Mouse (Mus musculus) myocyte (in vitro differentiated cells): ENCODE measurements around the gene Ncapg2. TPM values are rescaled to one million over a fixed set of nuclear protein-coding genes. Genes with fewer than 3 reads are reported as not detected.
A peak's percentile ranks its signal among the peaks of the same experiment; 100 is the strongest.

Experiments used
- H3K27me3 ChIP-seq: one replicate; pipeline ENCODE4 v1.6.1; 2011; ENCODE audit not compliant: control insufficient read depth, insufficient read depth, insufficient read length
- H3K36me3 ChIP-seq: one replicate; pipeline ENCODE4 v1.6.1; 2011; ENCODE audit not compliant: control insufficient read depth, insufficient read depth
- H3K4me2 ChIP-seq: one replicate; pipeline ENCODE4 v1.6.1; 2011; ENCODE audit warnings: low read depth, control low read depth
- H3K4me3 ChIP-seq: one replicate; pipeline ENCODE4 v1.5.1; 2011; ENCODE audit warnings: mild to moderate bottlenecking, control low read depth, moderate library complexity
- H3K79me2 ChIP-seq: one replicate; pipeline ENCODE4 v1.6.1; 2011; ENCODE audit not compliant: control insufficient read depth, insufficient read depth
- H3ac ChIP-seq: one replicate; pipeline ENCODE4 v1.6.1; 2011; ENCODE audit not compliant: control insufficient read depth, insufficient read length
- CEBPB ChIP-seq: IDR thresholded peaks from 2 replicates; pipeline ENCODE4 v1.6.1; 2011; ENCODE audit warnings: mild to moderate bottlenecking, moderate library complexity; ENCODE audit not compliant: poor library complexity, insufficient read depth, severe bottlenecking
- E2F4 ChIP-seq: IDR thresholded peaks from one replicate; pipeline ENCODE4 v1.6.1; 2011; ENCODE audit warnings: mild to moderate bottlenecking, control low read depth, moderate library complexity; ENCODE audit not compliant: insufficient read depth
- MAX ChIP-seq: IDR thresholded peaks from one replicate; pipeline ENCODE4 v1.6.1; 2011; ENCODE audit warnings: low read depth, mild to moderate bottlenecking, control low read depth
- MYOD1 ChIP-seq, 3 experiments: IDR thresholded peaks; one replicate each; pipeline ENCODE4 v1.6.1; 2011; ENCODE audit warnings: control low read depth in 2 of 3, low read depth in 2 of 3, mild to moderate bottlenecking in 2 of 3, moderate library complexity in 1 of 3; ENCODE audit not compliant: insufficient read length in 2 of 3, control insufficient read depth in 1 of 3
- MYOG ChIP-seq, 3 experiments: IDR thresholded peaks; one replicate each; pipeline ENCODE4 v1.6.1; 2011; ENCODE audit warnings: control low read depth in 2 of 3, low read depth in 2 of 3, mild to moderate bottlenecking in 2 of 3; ENCODE audit not compliant: insufficient read length in 2 of 3, control insufficient read depth in 1 of 3, insufficient read depth in 1 of 3
- POLR2A ChIP-seq: IDR thresholded peaks from one replicate; pipeline ENCODE4 v1.6.1; 2011; ENCODE audit warnings: low read depth, mild to moderate bottlenecking, control low read depth, moderate library complexity; ENCODE audit not compliant: insufficient read length
- POLR2AphosphoS2 ChIP-seq: IDR thresholded peaks from one replicate; pipeline ENCODE4 v1.6.1; 2011; ENCODE audit warnings: low read depth, control low read depth; ENCODE audit not compliant: insufficient read length
- REST ChIP-seq: IDR thresholded peaks from one replicate; pipeline ENCODE4 v1.6.1; 2011; ENCODE audit warnings: mild to moderate bottlenecking, control low read depth, moderate library complexity; ENCODE audit not compliant: insufficient read depth, insufficient read length
- SRF ChIP-seq: IDR thresholded peaks from one replicate; pipeline ENCODE4 v1.6.1; 2011; ENCODE audit warnings: low read depth; ENCODE audit not compliant: control insufficient read depth, insufficient read length
- TCF12 ChIP-seq: IDR thresholded peaks from one replicate; pipeline ENCODE4 v1.6.1; 2011; ENCODE audit warnings: mild to moderate bottlenecking, control low read depth; ENCODE audit not compliant: poor library complexity, insufficient read depth, severe bottlenecking
- TCF3 ChIP-seq: IDR thresholded peaks from one replicate; pipeline ENCODE4 v1.6.1; 2011; ENCODE audit warnings: low read depth, control low read depth; ENCODE audit not compliant: insufficient read length
- USF1 ChIP-seq: IDR thresholded peaks from one replicate; pipeline ENCODE4 v1.6.1; 2011; ENCODE audit warnings: low read depth, mild to moderate bottlenecking, control low read depth, moderate library complexity
- polyA plus RNA-seq: library from polyadenylated mRNA; unstranded; fragments of >200 nt; fragmentation: generic; extraction: Trizol; gene quantifications from one replicate; pipeline ENCODE4 v1.2.1, GENCODE M21; 2012; ENCODE audit warnings: missing spikeins

Ncapg2 gene
- polyA plus RNA-seq, 1 experiment, result 4.4 TPM

DNA sequence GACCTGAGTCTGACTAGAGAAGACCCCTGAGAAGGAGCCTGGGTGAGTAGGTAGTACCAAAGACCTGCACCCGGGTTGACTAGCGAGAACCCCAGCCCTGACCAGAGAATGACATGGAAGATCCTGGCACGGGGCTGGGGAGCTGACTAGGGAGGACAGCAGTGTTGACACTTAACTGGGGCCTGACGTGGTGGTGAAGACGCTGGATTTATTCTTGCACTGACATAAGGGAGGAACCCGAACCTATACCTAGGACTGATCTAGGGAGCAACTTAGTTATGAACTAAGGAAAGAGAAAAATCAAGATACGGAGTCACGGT lies 594 bp downstream of the Ncapg2 start:
- Histone ChIP-seq H3K4me2 (peak overlapping the region; percentile 78), H3K79me2 (peaks cover 19% of the 10 kb centered on the region), H3K27me3 (no peaks in the 10 kb centered on the region), H3K36me3 (no peaks in the 10 kb centered on the region), H3ac (peak overlapping the region; percentile 23), H3K4me3 (peak overlapping the region; percentile 51)
- TF ChIP-seq TCF3, result no peak

DNA sequence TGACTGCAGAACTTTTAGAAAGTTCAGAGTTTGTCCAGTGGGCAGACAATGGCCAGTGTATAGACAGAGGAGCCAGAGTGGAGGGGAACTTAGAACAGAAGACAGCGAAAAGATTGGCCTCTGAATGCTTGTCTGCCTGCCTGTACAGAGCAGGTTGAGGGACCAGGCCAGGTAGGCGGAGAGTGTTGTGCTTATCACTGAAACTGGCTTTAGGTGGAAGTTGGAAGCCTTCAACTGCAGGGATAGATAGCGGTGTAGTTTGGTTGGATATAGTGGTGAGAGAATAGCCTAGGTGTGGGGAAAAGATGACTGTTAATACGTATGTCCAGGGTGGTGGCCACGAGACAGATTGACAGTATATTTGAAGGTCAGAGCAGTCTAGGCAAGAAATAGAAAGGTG lies 2.7 kb downstream of the Ncapg2 start:
- Histone ChIP-seq H3K27me3 (no peaks in the 10 kb centered on the region), H3K4me3 (no peak overlapping the region), H3K4me2 (no peak overlapping the region), H3K36me3 (no peaks in the 10 kb centered on the region), H3ac (no peak overlapping the region), H3K79me2 (peaks cover 19% of the 10 kb centered on the region)
- TF ChIP-seq MAX (no peak), TCF3 (no peak), SRF (no peak)

DNA sequence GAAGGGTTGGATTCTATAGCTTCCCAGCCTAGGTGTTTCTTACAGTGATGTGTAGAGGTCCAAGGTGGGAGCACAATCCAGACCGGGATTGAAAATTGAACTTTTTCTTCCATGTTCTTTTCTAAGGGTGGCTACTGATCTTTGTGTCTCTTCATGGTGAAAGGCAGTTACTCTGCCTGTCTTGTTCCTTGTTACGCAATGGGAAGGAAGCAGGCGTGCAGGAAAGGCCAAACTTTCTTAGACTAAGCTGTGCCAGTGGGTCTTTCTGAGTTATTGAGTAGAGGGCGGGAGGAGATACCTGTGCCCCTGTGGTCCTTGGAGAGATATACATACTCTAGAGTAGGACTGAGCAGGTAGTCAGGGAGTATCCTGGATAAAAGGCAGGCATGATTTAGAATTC lies 9.7 kb downstream of the Ncapg2 start:
- H3K4me3 ChIP-seq, result no peak overlapping the region
- TF ChIP-seq TCF12 (no peak), MAX (no peak), E2F4 (no peak), POLR2A (no peak), MYOG (IDR thresholded peaks at IDR 0.05; ENCODE audit: control insufficient read depth in 1 of 3, insufficient read depth in 1 of 3, insufficient read length in 2 of 3, low read depth in 2 of 3) (no peak), POLR2AphosphoS2 (no peak), USF1 (no peak), CEBPB (no peak), REST (no peak), MYOD1 (IDR thresholded peaks at IDR 0.05; ENCODE audit: control insufficient read depth in 1 of 3, insufficient read length in 2 of 3, low read depth in 2 of 3) (no peak), SRF (no peak), TCF3 (no peak)
- no peaks in the 10 kb centered on the region for H3K36me3 ChIP-seq
- H3K79me2 ChIP-seq, result no peaks in the 10 kb centered on the region
- H3ac ChIP-seq, result no peak overlapping the region
- no peak overlapping the region for H3K4me2 ChIP-seq
- no peaks in the 10 kb centered on the region for H3K27me3 ChIP-seq

DNA sequence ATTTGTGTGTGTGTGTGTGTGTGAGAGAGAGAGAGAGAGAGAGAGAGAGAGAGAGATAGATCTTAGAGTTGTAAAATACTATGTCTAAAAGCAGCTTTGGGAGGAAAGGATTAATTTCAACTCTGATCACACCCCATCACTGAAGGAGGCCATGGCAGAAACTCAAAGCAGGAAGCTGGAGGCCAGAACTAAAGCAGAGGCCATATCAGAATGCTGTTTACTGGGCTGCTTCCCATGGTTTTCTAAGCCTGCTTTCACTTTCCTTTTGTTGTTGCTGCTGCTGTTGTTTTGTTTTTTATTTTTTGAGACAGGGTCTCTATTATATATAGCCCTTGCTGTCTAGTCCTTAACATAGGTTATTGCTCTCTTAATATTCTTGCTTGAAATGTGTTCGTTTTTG lies 11.3 kb downstream of the Ncapg2 start:
- no peaks in the 10 kb centered on the region for H3K27me3 ChIP-seq
- no peak overlapping the region for H3ac ChIP-seq
- no peak overlapping the region for H3K4me3 ChIP-seq
- H3K36me3 ChIP-seq, result no peaks in the 10 kb centered on the region
- TF ChIP-seq TCF3 (no peak), REST (no peak), POLR2A (no peak), CEBPB (no peak), MAX (no peak), SRF (no peak), TCF12 (no peak), MYOG (IDR thresholded peaks at IDR 0.05; ENCODE audit: control insufficient read depth in 1 of 3, insufficient read depth in 1 of 3, insufficient read length in 2 of 3, low read depth in 2 of 3) (no peak), USF1 (no peak), E2F4 (no peak), MYOD1 (IDR thresholded peaks at IDR 0.05; ENCODE audit: control insufficient read depth in 1 of 3, insufficient read length in 2 of 3, low read depth in 2 of 3) (no peak), POLR2AphosphoS2 (no peak)
- no peaks in the 10 kb centered on the region for H3K79me2 ChIP-seq
- no peak overlapping the region for H3K4me2 ChIP-seq

DNA sequence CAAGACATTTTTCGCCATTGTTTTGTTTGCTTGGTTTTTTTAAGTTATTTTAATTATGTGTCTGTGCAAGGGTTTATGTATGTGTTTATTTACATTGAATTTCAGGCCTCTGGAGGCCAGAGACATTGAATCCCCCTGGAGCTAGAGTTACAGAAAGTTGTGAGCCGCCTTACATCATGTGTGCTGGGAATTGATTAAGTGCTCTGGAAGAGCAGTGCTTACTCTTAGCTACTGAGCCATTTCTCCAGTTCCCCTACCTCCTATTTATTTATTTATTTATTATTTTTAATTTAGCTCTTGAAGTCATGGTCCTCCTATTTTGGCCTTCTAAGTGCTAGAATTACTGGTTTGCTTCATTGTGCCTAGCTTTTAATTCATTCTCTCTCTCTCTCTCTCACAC lies 16.5 kb downstream of the Ncapg2 start:
- TF ChIP-seq USF1, result no peak
- no peak for TF ChIP-seq MYOD1 (IDR thresholded peaks at IDR 0.05; ENCODE audit: control insufficient read depth in 1 of 3, insufficient read length in 2 of 3, low read depth in 2 of 3)
- TF ChIP-seq TCF12, result no peak
- no peak for TF ChIP-seq MYOG (IDR thresholded peaks at IDR 0.05; ENCODE audit: control insufficient read depth in 1 of 3, insufficient read depth in 1 of 3, insufficient read length in 2 of 3, low read depth in 2 of 3)
- TF ChIP-seq MAX, result no peak
- no peak for TF ChIP-seq POLR2A
- no peak for TF ChIP-seq CEBPB
- TF ChIP-seq REST, result no peak
- TF ChIP-seq POLR2AphosphoS2, result no peak
- TF ChIP-seq SRF, result no peak
- no peak for TF ChIP-seq TCF3
- no peaks in the 10 kb centered on the region for H3K27me3 ChIP-seq
- H3K36me3 ChIP-seq, result peaks cover 13% of the 10 kb centered on the region
- no peak overlapping the region for H3K4me2 ChIP-seq
- no peak overlapping the region for H3K4me3 ChIP-seq
- no peaks in the 10 kb centered on the region for H3K79me2 ChIP-seq
- H3ac ChIP-seq, result no peak overlapping the region
